In the genomic region with DNA sequence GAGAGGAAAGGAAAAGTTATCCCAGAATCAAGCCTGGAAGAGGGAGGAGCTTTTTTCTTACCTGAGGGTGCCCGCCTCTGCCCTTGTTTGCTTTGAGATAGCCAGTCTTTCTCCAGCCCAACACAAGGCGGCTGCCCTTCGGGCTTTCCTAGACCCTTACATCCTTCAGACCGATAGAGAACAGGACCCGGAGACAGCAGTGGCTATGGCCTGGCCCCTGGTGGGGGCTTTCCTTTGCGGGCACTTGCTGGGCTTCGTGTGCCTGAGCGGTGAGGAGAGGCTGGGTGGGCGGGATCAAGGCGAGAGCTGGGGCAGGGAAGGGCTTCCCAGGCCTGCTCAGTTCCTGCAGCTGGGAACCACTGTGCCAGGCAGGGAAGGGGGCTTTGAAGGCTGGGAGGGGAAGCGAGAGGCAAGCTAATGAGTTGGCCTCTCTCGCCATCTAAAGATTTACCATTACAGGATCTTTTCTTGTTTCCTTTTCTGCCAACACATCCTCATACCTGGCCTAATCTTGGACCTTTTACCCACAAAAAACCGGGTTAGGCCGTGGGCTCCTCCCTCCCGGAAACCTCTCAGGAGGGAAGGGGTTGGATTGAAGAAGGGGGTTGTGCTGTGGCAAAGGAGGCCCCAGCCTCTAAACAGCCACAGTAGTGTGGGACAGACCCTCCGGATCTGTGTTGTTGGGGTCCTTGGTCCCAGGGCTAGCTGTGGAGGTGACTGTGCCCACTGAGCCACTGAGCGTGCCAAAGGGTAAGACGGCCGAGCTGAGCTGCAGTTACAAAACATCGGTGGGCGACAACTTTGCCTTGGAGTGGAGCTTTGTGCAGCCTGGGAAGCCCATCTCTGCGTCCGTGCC, we compare ENCODE assay signal across 10 mouse cellular contexts. TPM values are rescaled to one million over a fixed set of nuclear protein-coding genes. Genes with fewer than 3 reads are reported as not detected.
DNase-seq lines count a peak whose midpoint lies in the region; ATAC-seq and TF ChIP-seq lines count a peak whose summit lies in the region.
"Had no signal": no experiment of that assay in that cellular context is flagged by ENCODE, and none has a peak within 500 bp of the region (broad histone marks: within the 10 kb centered on the region; RNA-seq: fewer than 3 reads in every experiment).

A gene (plus strand): TSS at position 86 of the 856 bp plus-strand sequence.

- H3K9ac ChIP-seq in heart, embryonic 13.5 days, result no peak within 1 kb of the TSS
- peak within 1 kb of the TSS; percentile 56 for H3K9ac ChIP-seq in lung, embryonic 16.5 days (ENCODE audit: low read length)
- no peak within 1 kb of the TSS for H3K9ac ChIP-seq in embryonic facial prominence, embryonic 15.5 days
- H3K9ac ChIP-seq in stomach, postnatal 0 days (ENCODE audit: low read length), result peak within 1 kb of the TSS; percentile 54

- peaks cover 35% of the 10 kb centered on the region for H3K4me1 ChIP-seq in heart, embryonic 13.5 days
- H3K4me1 ChIP-seq in lung, embryonic 16.5 days (replicated peaks; ENCODE audit: control insufficient read depth, insufficient read depth, low read length), result peaks cover 19% of the 10 kb centered on the region
- peaks cover 9% of the 10 kb centered on the region for H3K4me1 ChIP-seq in embryonic facial prominence, embryonic 15.5 days
- H3K4me1 ChIP-seq in stomach, postnatal 0 days (replicated peaks; ENCODE audit: control insufficient read depth, insufficient read depth), result no peaks in the 10 kb centered on the region

- H3K27ac ChIP-seq in heart, embryonic 13.5 days (replicated peaks), result 0 out of 2 replicates have a peak within 1 kb of the TSS, but pooled peaks have one; percentile 12
- H3K27ac ChIP-seq in lung, embryonic 16.5 days (ENCODE audit: low read length), result peak within 1 kb of the TSS; percentile 72
- H3K27ac ChIP-seq in embryonic facial prominence, embryonic 15.5 days (replicated peaks), result no peak within 1 kb of the TSS
- H3K27ac ChIP-seq in stomach, postnatal 0 days (replicated peaks), result peak within 1 kb of the TSS; percentile 84

- no peak for DNase-seq in heart, postnatal 4 days
- DNase-seq in lung, adult 18-20 months, result no peak
- DNase-seq in stomach, postnatal 0 days (ENCODE audit: low spot score), result peak; percentile 68
- no peak for DNase-seq in spleen, adult 18-20 months
- no peak for DNase-seq in kidney, postnatal 4 days
- DNase-seq: cerebellum, adult 8-10 months had no signal

- H3K4me3 ChIP-seq in heart, embryonic 13.5 days, result no peak within 1 kb of the TSS
- H3K4me3 ChIP-seq in lung, embryonic 16.5 days (ENCODE audit: low read length), result peak within 1 kb of the TSS; percentile 28
- H3K4me3 ChIP-seq in embryonic facial prominence, embryonic 15.5 days (replicated peaks), result no peak within 1 kb of the TSS
- peak within 1 kb of the TSS; percentile 39 for H3K4me3 ChIP-seq in stomach, postnatal 0 days (ENCODE audit: low read depth, low read length)

- TF ChIP-seq EP300 in stomach, postnatal 0 days (optimal IDR thresholded peaks at IDR 0.05), result no peak

- H3K36me3 ChIP-seq in heart, embryonic 13.5 days, result peaks cover 10% of the 10 kb centered on the region; the same call in 1 of the 2 replicates
- H3K36me3 ChIP-seq in lung, embryonic 16.5 days (ENCODE audit: control insufficient read depth, insufficient read depth, low read length), result peaks cover 3% of the 10 kb centered on the region
- H3K36me3 ChIP-seq in embryonic facial prominence, embryonic 15.5 days, result no peaks in the 10 kb centered on the region
- no peaks in the 10 kb centered on the region for H3K36me3 ChIP-seq in stomach, postnatal 0 days (ENCODE audit: control insufficient read depth, insufficient read depth, low read length)

- peak within 1 kb of the TSS; percentile 11; the same call in 1 of the 2 replicates for H3K4me2 ChIP-seq in heart, embryonic 13.5 days
- peak within 1 kb of the TSS; percentile 42 for H3K4me2 ChIP-seq in lung, embryonic 16.5 days (ENCODE audit: low read depth, low read length)
- H3K4me2 ChIP-seq in embryonic facial prominence, embryonic 15.5 days (replicated peaks), result no peak within 1 kb of the TSS
- peak within 1 kb of the TSS; percentile 46 for H3K4me2 ChIP-seq in stomach, postnatal 0 days (replicated peaks; ENCODE audit: low read depth)

- no peak; the same call in 1 of the 2 replicates for TF ChIP-seq CTCF in stomach, postnatal 0 days (IDR thresholded peaks at IDR 0.05; ENCODE audit: low read depth)

- 46% methylated on average over 23 of the region's 23 CpGs for WGBS in heart, embryonic 13.5 days
- WGBS in lung, embryonic 16.5 days, result 47% methylated on average over 23 of the region's 23 CpGs
- WGBS in embryonic facial prominence, embryonic 15.5 days, result 55% methylated on average over 23 of the region's 23 CpGs
- whole genome bisulfite sequencing in stomach, postnatal 0 days, result 49% methylated on average over 22 of the region's 23 CpGs

- no peak for ATAC-seq in heart, embryonic 13.5 days (ENCODE audit: extremely low read depth, insufficient number of reproducible peaks, low FRiP score, low TSS enrichment)
- ATAC-seq in lung, embryonic 16.5 days (ENCODE audit: low read depth), result peak; percentile 43
- peak; percentile 45; the same call in 1 of the 2 replicates for ATAC-seq in embryonic facial prominence, embryonic 15.5 days (ENCODE audit: insufficient number of reproducible peaks, low FRiP score, low TSS enrichment, low read depth)
- ATAC-seq in stomach, postnatal 0 days (ENCODE audit: low FRiP score, low TSS enrichment), result peak; percentile 81
- ATAC-seq: midbrain, embryonic 16.5 days had no signal

- H3K27me3 ChIP-seq in heart, embryonic 13.5 days (replicated peaks), result peaks cover 16% of the 10 kb centered on the region; the same call in 1 of the 2 replicates
- no peaks in the 10 kb centered on the region for H3K27me3 ChIP-seq in lung, embryonic 16.5 days (ENCODE audit: control insufficient read depth, insufficient read depth, low read depth, low read length)
- H3K27me3 ChIP-seq in embryonic facial prominence, embryonic 15.5 days, result peaks cover 4% of the 10 kb centered on the region; the same call in 1 of the 2 replicates
- no peaks in the 10 kb centered on the region for H3K27me3 ChIP-seq in stomach, postnatal 0 days (ENCODE audit: control insufficient read depth, insufficient read depth, low read length)

- H3K9me3 ChIP-seq in heart, embryonic 13.5 days, result no peaks in the 10 kb centered on the region
- H3K9me3 ChIP-seq in lung, embryonic 16.5 days (ENCODE audit: control insufficient read depth, low read length), result no peaks in the 10 kb centered on the region
- H3K9me3 ChIP-seq in embryonic facial prominence, embryonic 15.5 days (replicated peaks), result no peaks in the 10 kb centered on the region
- H3K9me3 ChIP-seq in stomach, postnatal 0 days (ENCODE audit: control insufficient read depth, low read length), result no peaks in the 10 kb centered on the region

RNA-seq across cellular contexts. Expression of the gene that starts here (rescaled TPM):
- 1.4 and 1.6 TPM in 2 replicates for polyA plus RNA-seq in heart, embryonic 13.5 days (2015; fragmentation: Nextera tagmentation; extraction: Ambion mirVana)
- total RNA-seq in heart, postnatal 4 days (2021), result 1 to 10 TPM; 6.4 to 7.9 TPM
- polyA plus RNA-seq in lung, embryonic 16.5 days (2015; fragmentation: Nextera tagmentation; extraction: Ambion mirVana), result 40.2 and 46.8 TPM in 2 replicates
- 1.6 and 2.0 TPM in 2 replicates for polyA plus RNA-seq in embryonic facial prominence, embryonic 15.5 days (2015; fragmentation: Nextera tagmentation; extraction: Ambion mirVana)
- 350 and 369 TPM in 2 replicates for polyA plus RNA-seq in stomach, postnatal 0 days (2015; fragmentation: Nextera tagmentation; extraction: Ambion mirVana)

Comparison
In these comparisons a context has a peak if more than half of its experiments do, and no peak if none do; other contexts are left out.
1. RNA of the gene that starts here (polyA plus RNA-seq): 350 to 369 TPM in stomach, postnatal 0 days and 40.2 to 46.8 TPM in lung, embryonic 16.5 days; 1.6 to 2.0 TPM in embryonic facial prominence, embryonic 15.5 days and 1.4 to 1.6 TPM in heart, embryonic 13.5 days; every median in the first group is over 10 times any median in the second.
2. H3K4me3 ChIP-seq: peak in lung, embryonic 16.5 days (single experiment) and stomach, postnatal 0 days (single experiment); none in heart, embryonic 13.5 days (single experiment) and embryonic facial prominence, embryonic 15.5 days (single experiment).
3. H3K9ac ChIP-seq: peak in lung, embryonic 16.5 days (single experiment) and stomach, postnatal 0 days (single experiment); none in heart, embryonic 13.5 days (single experiment) and embryonic facial prominence, embryonic 15.5 days (single experiment).